In the genomic region with DNA sequence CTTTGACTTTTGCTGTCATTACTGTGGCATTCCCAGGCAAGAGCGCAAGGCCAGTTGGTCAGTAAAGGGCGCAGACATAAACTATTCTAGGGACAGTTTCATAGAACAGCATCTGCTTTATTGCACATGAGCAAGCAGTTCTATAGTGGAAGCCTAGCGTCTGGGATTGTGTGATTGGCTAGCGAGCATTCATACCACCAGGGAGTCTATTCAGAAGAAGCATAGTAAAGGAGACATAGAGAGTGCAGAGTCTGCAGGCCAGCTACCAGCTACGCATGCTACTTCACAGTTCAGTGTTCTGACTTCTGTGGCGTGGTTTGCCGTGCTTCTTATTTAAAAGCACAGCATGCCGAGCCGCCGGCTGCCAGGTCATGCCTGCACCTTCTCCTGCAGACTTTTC, we compare ENCODE assay signal across 25 mouse cellular contexts. TPM values are rescaled to one million over a fixed set of nuclear protein-coding genes. Genes with fewer than 3 reads are reported as not detected.
DNase-seq lines count a peak whose midpoint lies in the region; ATAC-seq lines count a peak whose summit lies in the region.
"Had no signal": no experiment of that assay in that cellular context is flagged by ENCODE, and none has a peak within 500 bp of the region (broad histone marks: within the 10 kb centered on the region; RNA-seq: fewer than 3 reads in every experiment).

No protein-coding gene starts in this region.

- peak overlapping the region; percentile 5; the same call in 1 of the 2 replicates for H3K27ac ChIP-seq in embryonic facial prominence, embryonic 12.5 days
- no peak overlapping the region for H3K27ac ChIP-seq in embryonic facial prominence, embryonic 10.5 days (replicated peaks)
- H3K27ac ChIP-seq in embryonic facial prominence, embryonic 13.5 days = 0 out of 2 replicates have a peak overlapping the region, but pooled peaks have one; percentile 44
- peak overlapping the region; percentile 67 for H3K27ac ChIP-seq in hindbrain, embryonic 15.5 days (replicated peaks)
- H3K27ac ChIP-seq in neural tube, embryonic 12.5 days = no peak overlapping the region
- H3K27ac ChIP-seq: intestine, embryonic 15.5 days; kidney, postnatal 0 days; limb, embryonic 15.5 days; macrophage had no signal

- H3K4me1 ChIP-seq in embryonic facial prominence, embryonic 12.5 days = no peaks in the 10 kb centered on the region
- H3K4me1 ChIP-seq in embryonic facial prominence, embryonic 10.5 days = peaks cover 9% of the 10 kb centered on the region; the same call in 1 of the 2 replicates
- H3K4me1 ChIP-seq in embryonic facial prominence, embryonic 13.5 days = peaks cover 19% of the 10 kb centered on the region
- H3K4me1 ChIP-seq in hindbrain, embryonic 15.5 days (replicated peaks) = peaks cover 7% of the 10 kb centered on the region
- H3K4me1 ChIP-seq in neural tube, embryonic 12.5 days = peaks cover 6% of the 10 kb centered on the region; the same call in 1 of the 2 replicates
- H3K4me1 ChIP-seq: intestine, embryonic 15.5 days had no signal

- H3K4me2 ChIP-seq in embryonic facial prominence, embryonic 12.5 days (replicated peaks) = no peak overlapping the region
- peak overlapping the region; percentile 44 for H3K4me2 ChIP-seq in embryonic facial prominence, embryonic 13.5 days
- peak overlapping the region; percentile 57 for H3K4me2 ChIP-seq in hindbrain, embryonic 15.5 days
- H3K4me2 ChIP-seq in neural tube, embryonic 12.5 days (replicated peaks) = peak overlapping the region; percentile 48
- H3K4me2 ChIP-seq: intestine, embryonic 15.5 days; limb, embryonic 15.5 days had no signal

- H3K9ac ChIP-seq in embryonic facial prominence, embryonic 12.5 days = no peak overlapping the region
- H3K9ac ChIP-seq in embryonic facial prominence, embryonic 13.5 days = no peak overlapping the region
- peak overlapping the region; percentile 36 for H3K9ac ChIP-seq in hindbrain, embryonic 15.5 days
- no peak overlapping the region for H3K9ac ChIP-seq in neural tube, embryonic 12.5 days
- H3K9ac ChIP-seq: intestine, embryonic 15.5 days; limb, embryonic 15.5 days had no signal

- H3K4me3 ChIP-seq in embryonic facial prominence, embryonic 12.5 days = no peak overlapping the region
- no peak overlapping the region for H3K4me3 ChIP-seq in embryonic facial prominence, embryonic 10.5 days
- H3K4me3 ChIP-seq in embryonic facial prominence, embryonic 13.5 days = 0 out of 2 replicates have a peak overlapping the region, but pooled peaks have one; percentile 6
- peak overlapping the region; percentile 39 for H3K4me3 ChIP-seq in hindbrain, embryonic 15.5 days
- 0 out of 2 replicates have a peak overlapping the region, but pooled peaks have one; percentile 9 for H3K4me3 ChIP-seq in neural tube, embryonic 12.5 days
- H3K4me3 ChIP-seq: intestine, embryonic 15.5 days; limb, embryonic 15.5 days; myocyte had no signal

- ATAC-seq in embryonic facial prominence, embryonic 12.5 days (ENCODE audit: insufficient number of reproducible peaks, insufficient read depth, low FRiP score, low TSS enrichment) = no peak
- ATAC-seq in embryonic facial prominence, embryonic 13.5 days (ENCODE audit: insufficient number of reproducible peaks, insufficient read depth, low FRiP score, low TSS enrichment, low read depth) = no peak
- peak; percentile 93 for ATAC-seq in hindbrain, embryonic 15.5 days (ENCODE audit: low FRiP score, low read depth)
- ATAC-seq in neural tube, embryonic 12.5 days (ENCODE audit: low FRiP score, low read depth) = peak; percentile 91
- no peak for ATAC-seq in activated CD4-positive, CD25-positive, alpha-beta regulatory T cell, adult 4 months
- ATAC-seq: forebrain, embryonic 14.5 days; intestine, embryonic 15.5 days; Patski had no signal

- no peak for DNase-seq in embryonic facial prominence, embryonic 10.5 days (ENCODE audit: low spot score)
- DNase-seq in lung, postnatal 25 days (ENCODE audit: low spot score) = no peak
- no peak for DNase-seq in gastrocnemius, postnatal 14 days
- DNase-seq: B cell, adult 2 months; cerebellum, adult 8-10 months; lung, adult 18-20 months; right cerebral cortex, postnatal 4 days had no signal

- no peaks in the 10 kb centered on the region for H3K27me3 ChIP-seq in embryonic facial prominence, embryonic 12.5 days
- no peaks in the 10 kb centered on the region for H3K27me3 ChIP-seq in embryonic facial prominence, embryonic 10.5 days (replicated peaks; ENCODE audit: low read depth, poor library complexity, severe bottlenecking)
- H3K27me3 ChIP-seq in embryonic facial prominence, embryonic 13.5 days = no peaks in the 10 kb centered on the region
- no peaks in the 10 kb centered on the region for H3K27me3 ChIP-seq in hindbrain, embryonic 15.5 days
- no peaks in the 10 kb centered on the region for H3K27me3 ChIP-seq in neural tube, embryonic 12.5 days (replicated peaks)
- H3K27me3 ChIP-seq: intestine, embryonic 15.5 days; limb, embryonic 15.5 days; Patski had no signal

- WGBS in embryonic facial prominence, embryonic 12.5 days = 76% methylated on average over 10 of the region's 10 CpGs
- 79% methylated on average over 10 of the region's 10 CpGs for WGBS in embryonic facial prominence, embryonic 10.5 days
- 58% methylated on average over 10 of the region's 10 CpGs for WGBS in embryonic facial prominence, embryonic 13.5 days
- 42% methylated on average over 10 of the region's 10 CpGs for WGBS in hindbrain, embryonic 15.5 days
- WGBS in neural tube, embryonic 12.5 days = 36% methylated on average over 10 of the region's 10 CpGs

- no peaks in the 10 kb centered on the region for H3K9me3 ChIP-seq in embryonic facial prominence, embryonic 12.5 days
- no peaks in the 10 kb centered on the region for H3K9me3 ChIP-seq in embryonic facial prominence, embryonic 10.5 days
- H3K9me3 ChIP-seq in embryonic facial prominence, embryonic 13.5 days = no peaks in the 10 kb centered on the region
- H3K9me3 ChIP-seq in hindbrain, embryonic 15.5 days = no peaks in the 10 kb centered on the region
- no peaks in the 10 kb centered on the region for H3K9me3 ChIP-seq in neural tube, embryonic 12.5 days
- H3K9me3 ChIP-seq: intestine, embryonic 15.5 days; limb, embryonic 15.5 days had no signal

- no peaks in the 10 kb centered on the region for H3K36me3 ChIP-seq in embryonic facial prominence, embryonic 12.5 days
- no peaks in the 10 kb centered on the region for H3K36me3 ChIP-seq in embryonic facial prominence, embryonic 10.5 days (replicated peaks)
- no peaks in the 10 kb centered on the region for H3K36me3 ChIP-seq in embryonic facial prominence, embryonic 13.5 days
- no peaks in the 10 kb centered on the region for H3K36me3 ChIP-seq in hindbrain, embryonic 15.5 days
- H3K36me3 ChIP-seq in neural tube, embryonic 12.5 days = no peaks in the 10 kb centered on the region
- H3K36me3 ChIP-seq: intestine, embryonic 15.5 days; limb, embryonic 15.5 days had no signal

- intact Hi-C loops in gastrocnemius, postnatal 14 days (cut with DNase I; ENCODE audit: low total_unique reads) = no loop called here

RNA-seq across cellular contexts. Expression of a gene that starts 37.9 kb away (rescaled TPM):
- not detected in 2 replicates for polyA plus RNA-seq in embryonic facial prominence, embryonic 12.5 days (2016; fragmentation: Nextera tagmentation; extraction: Ambion mirVana)
- polyA plus RNA-seq in embryonic facial prominence, embryonic 10.5 days (2016; fragmentation: Nextera tagmentation; extraction: Ambion mirVana) = not detected in 2 replicates
- polyA plus RNA-seq in embryonic facial prominence, embryonic 13.5 days (2015; fragmentation: Nextera tagmentation; extraction: Ambion mirVana) = not detected in 2 replicates
- not detected in 2 replicates for polyA plus RNA-seq in hindbrain, embryonic 15.5 days (2015; fragmentation: Nextera tagmentation; extraction: Ambion mirVana)
- not detected in 2 replicates for polyA plus RNA-seq in neural tube, embryonic 12.5 days (2016; fragmentation: Nextera tagmentation; extraction: Ambion mirVana)
- not detected for total RNA-seq in gastrocnemius, postnatal 14 days (2021)
- polyA plus RNA-seq in activated CD4-positive, CD25-positive, alpha-beta regulatory T cell, adult 4 months (2017; shearing (Covaris generic)) = not detected
- total RNA-seq: gastrocnemius, adult 18-20 months; heart, adult 8-10 months; layer of hippocampus, adult 8-10 months had no signal
- polyA plus RNA-seq: forebrain, embryonic 14.5 days; heart, postnatal 0 days; intestine, embryonic 15.5 days; kidney, postnatal 0 days; limb, embryonic 15.5 days; macrophage; myocyte; Patski; stomach, embryonic 14.5 days; thymus, postnatal 0 days had no signal

Comparison
In these comparisons a context has a peak if more than half of its experiments do, and no peak if none do; other contexts are left out.
1. H3K27ac ChIP-seq: peak in embryonic facial prominence, embryonic 12.5 days (single experiment), embryonic facial prominence, embryonic 13.5 days (single experiment) and hindbrain, embryonic 15.5 days (single experiment); none in embryonic facial prominence, embryonic 10.5 days (single experiment) and neural tube, embryonic 12.5 days (single experiment).
2. H3K4me3 ChIP-seq: peak in embryonic facial prominence, embryonic 13.5 days (single experiment), hindbrain, embryonic 15.5 days (single experiment) and neural tube, embryonic 12.5 days (single experiment); none in embryonic facial prominence, embryonic 12.5 days (single experiment) and embryonic facial prominence, embryonic 10.5 days (single experiment).
3. ATAC-seq: peak in hindbrain, embryonic 15.5 days (single experiment) and neural tube, embryonic 12.5 days (single experiment); none in embryonic facial prominence, embryonic 12.5 days (single experiment), embryonic facial prominence, embryonic 13.5 days (single experiment) and activated CD4-positive, CD25-positive, alpha-beta regulatory T cell, adult 4 months (single experiment).